Mouse (Mus musculus): ENCODE measurements at regions not wholly inside any gene's neighbourhood (a gene's known extent, or its start where the extent isn't known, plus 50 kb on each side); places are given as distances from the start of the nearest gene placed in this dataset.

DNA sequence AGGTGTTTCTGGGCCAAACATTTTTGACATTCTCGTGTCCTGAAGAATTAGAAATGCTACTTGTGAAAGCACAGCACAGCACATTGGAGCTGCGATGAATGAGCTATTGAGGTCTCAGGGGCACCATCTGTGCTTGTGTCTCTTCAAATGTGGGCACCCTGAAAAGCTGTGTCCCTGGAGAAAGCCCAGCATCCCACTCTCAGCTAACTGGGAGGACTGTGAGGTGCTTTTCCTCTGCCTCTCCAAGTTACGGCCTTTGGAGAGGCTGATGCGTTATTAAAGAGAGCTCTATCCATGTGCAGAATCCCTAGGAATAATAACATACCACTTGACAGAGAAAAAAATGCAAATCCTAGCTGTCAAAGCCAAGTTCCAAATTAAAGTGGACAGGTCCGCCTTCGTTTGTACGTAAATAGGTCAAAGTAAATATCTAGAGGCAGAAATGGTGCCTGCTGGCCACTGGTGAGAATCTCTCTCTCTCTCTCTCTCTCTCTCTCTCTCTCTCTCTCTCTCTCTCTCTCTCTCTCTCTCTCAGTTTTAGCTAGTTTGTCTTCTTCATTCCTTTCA is 397.3 kb upstream of the Mmadhc start:
- no peak for DNase-seq (ENCODE audit: low spot score)

DNA sequence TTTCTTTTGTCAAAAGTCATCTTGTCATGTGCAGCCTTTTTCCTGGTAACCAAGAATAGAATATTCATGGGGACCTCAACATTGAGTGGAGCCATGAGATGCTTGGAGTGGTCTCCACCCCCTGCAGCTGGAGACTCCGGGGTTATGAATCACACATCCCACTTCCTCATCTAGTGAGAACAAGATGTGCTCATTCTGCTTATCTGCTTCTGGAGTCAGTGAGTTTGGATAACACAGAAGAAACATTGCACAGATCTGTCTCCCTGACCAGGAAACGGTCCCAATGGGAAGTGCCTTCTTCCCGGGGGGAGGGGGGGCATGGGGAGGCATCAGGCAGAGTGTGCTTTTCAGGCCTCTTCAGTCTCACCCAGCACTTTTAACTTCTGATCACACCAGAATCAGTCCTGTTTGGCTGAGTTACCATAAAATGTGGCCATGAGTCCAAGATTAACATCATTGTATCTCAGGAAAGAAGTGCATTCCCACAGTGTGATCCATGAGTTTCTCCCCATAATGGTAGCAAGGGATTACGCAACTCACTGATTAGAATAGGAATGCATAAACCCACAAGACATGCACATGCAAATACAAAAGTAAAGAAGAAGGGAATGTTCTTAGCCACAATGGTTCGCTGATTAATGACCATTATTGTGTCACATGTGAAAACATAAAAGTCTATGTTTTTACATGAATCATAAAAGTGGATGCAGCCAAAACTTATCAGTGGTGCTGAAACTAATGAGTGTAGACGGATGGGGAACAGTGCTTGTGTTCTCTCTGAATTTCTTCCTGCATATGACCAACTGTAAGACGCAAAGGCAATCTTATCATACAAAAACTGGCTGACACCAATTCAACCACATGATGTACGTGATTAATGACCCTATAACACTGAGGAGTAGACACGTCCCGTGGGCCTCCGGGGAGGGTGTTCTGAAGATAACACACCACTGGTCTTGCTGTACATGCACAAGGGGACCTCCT is 393.8 kb upstream of the Mmadhc start:
- DNase-seq (ENCODE audit: low spot score): peak; percentile 33

DNA sequence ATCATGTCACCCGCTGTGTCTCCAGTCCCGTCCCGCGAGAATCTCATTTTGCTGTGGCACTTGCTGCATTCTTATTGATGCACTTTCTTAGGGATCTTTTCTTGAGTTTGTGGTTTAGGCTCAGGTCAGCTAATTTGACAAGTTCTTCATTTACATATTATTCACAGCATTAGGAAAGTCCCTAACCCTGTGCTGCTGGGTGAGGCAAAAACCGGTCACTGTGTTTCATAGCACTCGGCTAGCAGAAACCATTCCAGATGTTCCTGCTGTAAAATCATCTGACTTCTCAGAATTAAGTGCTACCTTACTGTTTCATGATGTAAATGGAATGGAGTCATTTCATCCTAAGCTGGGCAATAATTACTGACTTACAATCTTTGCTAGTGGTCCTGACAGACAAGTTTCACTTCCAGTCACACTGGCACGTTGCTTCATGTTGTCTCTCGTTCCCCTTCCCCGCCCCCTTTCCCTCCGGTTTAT is 391.1 kb upstream of the Mmadhc start:
- DNase-seq (ENCODE audit: low spot score): no peak

DNA sequence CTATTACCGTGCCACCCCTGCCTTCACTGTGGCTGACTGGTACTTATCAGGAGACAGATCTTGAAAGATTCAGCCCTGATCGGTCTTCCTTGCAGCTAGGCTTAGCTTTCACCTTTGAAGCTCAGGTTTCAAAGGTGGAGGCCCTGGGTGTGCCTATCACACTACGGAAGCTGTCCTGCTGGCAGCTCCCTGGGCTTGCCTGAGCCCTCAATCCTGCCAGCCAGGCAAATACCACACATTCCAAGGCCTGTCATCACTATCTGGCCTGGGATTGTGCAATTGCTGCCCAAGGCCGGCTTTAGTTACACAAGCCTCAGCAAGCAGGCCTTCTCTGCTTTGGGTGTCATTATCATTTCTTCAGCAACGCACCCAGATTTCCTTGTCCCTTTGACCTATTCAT is 390.6 kb upstream of the Mmadhc start:
- peak; percentile 80 for DNase-seq (ENCODE audit: low spot score)

DNA sequence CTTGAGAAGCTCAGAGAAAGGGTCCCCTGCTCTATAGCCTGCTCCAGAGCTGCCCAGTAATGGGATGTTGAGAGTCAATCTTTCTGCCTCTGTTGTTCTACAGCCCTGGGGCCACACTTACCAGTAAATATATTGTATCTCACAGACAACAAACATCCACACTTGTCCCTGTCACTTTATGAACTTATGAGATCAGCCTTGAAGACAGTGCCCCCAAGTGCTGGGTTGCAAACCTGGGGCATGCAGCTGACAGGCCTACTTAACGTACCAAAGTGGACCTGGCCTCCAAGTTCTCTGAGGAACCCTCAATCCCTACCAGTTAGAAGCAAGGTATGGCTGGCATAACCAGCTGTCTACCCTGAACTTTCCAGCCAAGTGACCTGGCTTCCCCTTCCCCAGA is 380.9 kb upstream of the Mmadhc start:
- DNase-seq (ENCODE audit: low spot score): no peak

DNA sequence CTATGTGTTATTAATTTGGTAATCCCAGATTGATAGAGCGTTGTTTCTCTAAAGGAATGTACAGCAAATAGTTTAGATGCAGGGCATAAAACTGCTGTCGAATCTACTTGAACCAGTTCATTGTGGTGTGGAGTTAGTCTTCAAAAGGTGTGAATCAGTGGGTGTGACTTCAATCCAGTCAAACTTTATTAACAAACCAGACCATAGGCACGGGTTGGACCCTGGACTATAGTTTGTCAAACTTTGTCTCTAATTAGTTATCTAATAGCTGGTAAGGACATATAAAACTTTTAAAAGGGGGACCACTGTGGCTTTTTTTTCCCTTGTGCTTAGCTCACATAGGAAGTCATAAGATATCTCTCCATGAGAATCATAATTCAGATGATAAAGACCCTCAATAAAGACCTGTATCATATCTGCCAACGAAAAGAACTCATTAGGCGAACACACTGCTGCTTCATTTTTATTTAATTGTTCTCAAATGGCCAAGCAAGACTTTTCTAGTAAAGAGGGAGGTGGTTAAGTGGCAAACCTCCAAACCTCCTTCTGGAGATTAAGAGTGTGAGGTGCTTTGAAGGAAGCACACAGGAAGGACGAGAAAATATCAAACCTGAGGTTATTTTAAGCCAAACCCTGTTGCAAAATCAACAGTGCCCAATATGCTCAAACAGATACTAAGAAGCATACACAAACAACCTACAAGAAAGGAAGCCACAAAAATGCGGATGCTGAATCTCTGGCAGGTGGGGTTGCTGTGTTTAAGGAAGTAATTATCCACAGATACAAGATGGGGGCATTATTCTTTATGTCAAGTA is 379.3 kb upstream of the Mmadhc start:
- DNase-seq (ENCODE audit: low spot score): no peak

DNA sequence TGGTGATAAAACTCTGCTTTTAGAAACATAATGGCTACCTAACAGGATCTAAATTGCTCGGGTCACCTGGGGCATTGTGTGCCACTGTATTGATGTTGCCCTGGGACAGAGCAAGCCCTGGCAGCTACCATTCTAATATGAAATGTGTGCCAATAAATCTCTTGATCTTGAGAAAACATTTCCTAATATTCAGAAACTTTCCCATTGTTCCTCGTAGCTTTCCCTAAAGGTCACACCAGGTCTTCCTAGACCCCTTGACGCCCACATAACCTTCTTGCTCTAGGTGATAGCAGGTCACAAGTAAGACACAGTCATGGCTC is 378.2 kb upstream of the Mmadhc start:
- no peak for DNase-seq (ENCODE audit: low spot score)

DNA sequence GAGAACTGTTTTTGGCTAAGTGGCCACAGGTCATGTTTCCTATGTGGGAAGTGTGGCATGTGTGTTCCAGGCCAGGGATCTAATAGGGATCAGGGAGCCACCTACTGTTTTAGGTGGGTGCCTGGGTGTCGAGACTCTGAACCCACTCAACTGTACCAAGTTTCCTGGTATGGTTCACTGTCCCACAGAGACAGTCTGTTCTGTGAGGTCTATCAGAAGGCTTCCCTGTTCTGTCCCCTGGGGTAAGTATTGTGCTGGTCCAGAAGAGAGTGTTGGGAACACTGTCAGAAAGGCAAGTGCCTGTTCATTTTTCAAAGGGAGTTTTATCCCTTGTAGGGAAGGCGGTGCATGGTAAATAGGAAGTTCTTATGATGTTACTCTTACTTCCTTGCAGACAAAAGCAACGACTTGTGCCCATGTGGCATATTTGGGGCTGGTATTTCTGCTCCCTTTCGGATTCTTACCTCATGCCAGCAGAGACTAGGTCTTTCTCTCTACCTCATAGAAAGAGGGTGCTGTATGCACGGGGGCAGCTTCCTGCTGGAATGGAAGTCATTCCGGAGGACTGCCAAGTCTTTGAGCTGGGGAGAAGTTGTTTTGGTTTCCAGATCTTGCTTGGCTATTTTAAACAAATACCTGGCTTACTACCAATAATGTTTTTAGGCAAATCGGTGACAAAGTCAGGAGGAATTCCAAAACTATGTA is 377.7 kb upstream of the Mmadhc start:
- DNase-seq (ENCODE audit: low spot score): no peak

DNA sequence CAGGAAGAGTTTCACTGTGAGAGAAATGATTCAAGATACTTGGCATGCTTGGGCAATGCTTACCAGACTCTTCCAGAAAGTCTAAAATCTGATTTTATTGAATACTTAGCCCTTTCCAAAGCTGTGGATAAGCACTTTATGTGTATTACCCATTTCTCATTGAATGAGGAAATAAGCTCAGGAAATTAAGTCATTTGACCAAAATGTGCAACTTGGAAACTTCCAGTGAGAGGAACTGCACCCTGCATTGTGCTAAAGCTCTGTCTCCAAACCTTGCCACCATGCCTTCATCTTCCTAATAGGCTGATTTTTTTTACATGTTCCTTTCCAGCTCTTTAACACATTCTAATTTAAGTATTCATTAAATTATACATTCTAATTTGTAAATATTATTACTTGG is 372.7 kb upstream of the Mmadhc start:
- no peak for DNase-seq (ENCODE audit: low spot score)

DNA sequence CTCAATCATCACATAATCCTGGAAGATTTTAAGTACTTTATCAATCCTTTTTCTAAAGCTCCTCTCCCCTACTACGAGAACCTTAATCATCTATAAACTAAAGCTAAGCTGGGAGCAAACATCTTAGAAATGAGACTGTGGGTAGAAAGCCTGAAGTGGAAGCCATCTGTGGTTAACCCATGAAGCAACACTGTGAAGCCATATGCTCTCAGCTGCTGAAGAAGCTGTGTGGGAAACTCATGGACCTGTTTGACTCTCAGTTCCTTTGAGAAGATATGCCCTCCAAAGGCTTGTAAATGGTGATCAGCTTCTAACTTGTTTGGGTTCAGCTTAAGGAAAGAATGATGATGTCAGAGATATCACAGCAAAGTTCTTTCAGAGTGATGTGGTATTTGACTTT is 372.2 kb upstream of the Mmadhc start:
- DNase-seq (ENCODE audit: low spot score): no peak

DNA sequence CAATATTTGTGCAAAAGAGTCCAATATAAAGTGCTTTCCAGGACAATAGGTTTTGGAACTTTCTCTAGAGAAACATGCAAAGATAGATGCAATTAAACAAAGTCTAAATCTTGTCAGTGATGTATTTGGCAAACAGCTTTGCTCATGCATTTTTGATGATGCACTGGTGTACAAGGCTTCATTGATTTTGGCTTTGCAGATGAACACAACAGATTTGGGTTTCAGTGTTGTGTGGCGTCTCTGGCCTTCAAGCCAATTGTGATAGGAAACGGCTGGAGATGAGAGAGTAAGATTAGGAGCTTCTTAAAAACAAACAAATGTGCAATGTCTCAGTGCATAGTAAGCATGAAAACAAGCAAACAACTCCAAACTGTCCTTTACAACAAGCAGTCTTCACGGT is 370.6 kb upstream of the Mmadhc start:
- no peak for DNase-seq (ENCODE audit: low spot score)

DNA sequence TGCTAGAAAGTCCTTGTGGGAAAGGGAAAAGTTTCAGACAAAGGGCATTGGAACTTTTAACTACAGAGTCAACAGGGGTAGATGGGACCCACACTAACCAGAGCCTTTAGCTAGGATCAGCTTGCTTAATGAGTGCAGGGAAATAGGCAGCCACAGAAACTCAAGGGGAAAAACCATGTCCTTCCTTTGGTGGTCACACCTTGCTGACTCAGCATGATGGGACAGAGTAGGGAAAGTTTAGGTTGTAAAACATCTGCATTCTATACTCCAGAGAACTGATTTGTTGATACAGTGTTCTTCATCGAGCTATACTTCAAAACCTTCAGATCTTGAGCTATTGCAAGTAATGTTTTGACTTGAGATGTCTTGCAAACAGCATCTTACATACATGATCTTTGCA is 365.9 kb upstream of the Mmadhc start:
- no peak for DNase-seq (ENCODE audit: low spot score)

DNA sequence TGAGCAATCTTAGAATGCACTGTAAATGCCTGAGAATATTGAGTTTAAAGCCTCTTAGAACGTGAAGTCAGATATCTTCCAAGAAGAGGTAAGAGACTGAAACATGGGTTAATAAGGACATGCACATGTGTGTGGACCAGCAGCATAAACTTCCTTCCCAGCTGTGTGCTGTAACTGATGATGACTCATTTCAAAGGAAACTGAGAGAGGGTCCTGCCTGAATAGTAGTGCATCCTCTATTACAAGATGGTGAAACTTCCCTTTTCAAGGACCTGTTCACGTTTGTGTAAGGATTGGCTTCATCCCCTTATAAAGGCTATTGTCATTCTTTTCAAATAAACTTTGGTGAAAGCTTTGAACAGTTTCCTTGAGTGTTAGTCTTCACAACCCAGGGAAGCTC is 363.4 kb upstream of the Mmadhc start:
- DNase-seq (ENCODE audit: low spot score): no peak

DNA sequence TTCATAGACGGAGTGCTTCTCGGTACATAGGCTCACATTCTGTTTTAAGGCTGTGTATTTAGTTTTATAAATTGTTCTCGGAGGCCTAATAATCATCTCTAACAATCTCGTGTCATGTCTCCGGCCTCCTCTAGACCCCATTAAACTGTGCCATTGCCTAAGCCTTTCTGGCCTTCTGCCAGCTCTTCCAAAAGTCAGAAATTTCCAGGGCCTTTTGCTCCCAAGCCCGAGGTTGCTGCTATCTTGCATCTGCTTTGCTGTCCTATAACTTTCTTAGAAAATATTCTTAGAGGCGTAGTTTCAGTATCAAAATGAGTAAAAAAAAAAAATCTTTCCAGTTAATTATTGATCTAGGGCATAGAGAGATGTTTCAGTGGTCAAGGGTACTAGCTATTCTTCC is 361.2 kb upstream of the Mmadhc start:
- no peak for DNase-seq (ENCODE audit: low spot score)

DNA sequence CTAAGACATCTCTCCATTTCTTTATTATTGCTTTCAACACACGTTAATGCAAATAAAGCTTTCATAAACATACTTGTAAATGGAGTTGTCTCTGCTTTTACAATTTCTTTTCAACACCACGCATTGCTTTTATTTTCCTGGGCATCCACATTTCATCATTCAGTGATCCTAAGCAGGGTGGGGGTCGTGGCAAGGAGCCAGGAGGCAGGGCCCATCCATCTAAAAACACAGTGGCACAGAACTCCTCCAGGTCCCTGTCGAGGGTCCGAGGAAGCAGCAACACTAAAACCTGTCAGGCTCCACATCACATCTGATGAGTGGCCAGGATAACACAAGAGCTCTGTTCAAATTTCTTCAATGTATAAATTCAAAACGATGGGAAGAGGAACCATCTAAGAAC is 359.8 kb upstream of the Mmadhc start:
- DNase-seq (ENCODE audit: low spot score): no peak

DNA sequence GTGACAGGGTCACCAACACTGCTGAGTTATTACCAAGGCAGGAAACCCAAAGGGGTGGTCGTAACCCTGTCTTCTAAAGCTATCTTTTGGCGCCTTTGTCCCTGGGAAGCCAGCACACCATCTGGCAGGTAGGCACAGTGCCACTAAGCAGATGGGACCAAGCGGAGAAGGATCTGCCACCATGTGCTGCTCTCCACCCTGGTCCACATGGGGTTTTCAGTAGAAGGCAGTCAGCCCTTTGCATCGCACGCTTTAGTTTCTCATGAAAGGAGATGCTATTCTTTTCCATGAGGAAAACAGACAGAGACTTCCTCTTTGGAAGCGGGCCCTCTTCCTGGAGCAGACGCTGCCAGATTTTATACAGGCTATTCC is 358.3 kb upstream of the Mmadhc start:
- DNase-seq (ENCODE audit: low spot score): no peak

DNA sequence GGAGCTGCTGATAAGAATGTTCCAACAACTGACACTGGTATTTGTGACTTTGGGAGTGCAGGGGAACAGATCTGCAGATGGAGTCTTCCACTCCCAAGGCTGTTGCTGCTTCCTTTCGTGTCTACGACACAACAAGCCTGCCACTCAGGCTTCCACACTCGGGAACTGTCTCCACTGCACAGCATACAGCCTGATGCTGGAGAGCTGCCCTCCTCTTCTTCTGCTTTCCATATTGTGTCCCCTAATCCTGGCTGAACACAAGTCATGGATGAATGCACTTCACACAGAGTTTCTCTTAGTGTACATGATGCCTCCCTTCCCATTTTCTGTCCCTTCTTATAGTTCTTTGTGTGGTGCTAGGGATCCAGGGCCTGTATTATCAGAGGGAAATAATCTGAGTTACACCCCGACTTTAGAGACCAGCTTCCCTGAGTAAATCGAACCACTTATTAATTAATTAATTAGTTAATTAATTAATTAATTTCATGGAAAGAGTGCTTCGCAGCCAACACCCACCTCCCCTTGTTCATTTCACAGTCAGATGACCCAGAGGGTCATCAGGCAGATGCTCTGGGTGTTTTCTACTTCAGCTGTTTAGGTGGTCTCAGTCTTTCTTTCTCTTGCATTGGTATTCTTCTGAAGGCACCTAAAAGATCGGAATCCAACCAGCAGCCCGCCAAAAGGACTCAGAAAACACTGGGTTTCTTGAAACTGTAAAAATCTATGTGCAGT is 357.8 kb upstream of the Mmadhc start:
- no peak for DNase-seq (ENCODE audit: low spot score)

DNA sequence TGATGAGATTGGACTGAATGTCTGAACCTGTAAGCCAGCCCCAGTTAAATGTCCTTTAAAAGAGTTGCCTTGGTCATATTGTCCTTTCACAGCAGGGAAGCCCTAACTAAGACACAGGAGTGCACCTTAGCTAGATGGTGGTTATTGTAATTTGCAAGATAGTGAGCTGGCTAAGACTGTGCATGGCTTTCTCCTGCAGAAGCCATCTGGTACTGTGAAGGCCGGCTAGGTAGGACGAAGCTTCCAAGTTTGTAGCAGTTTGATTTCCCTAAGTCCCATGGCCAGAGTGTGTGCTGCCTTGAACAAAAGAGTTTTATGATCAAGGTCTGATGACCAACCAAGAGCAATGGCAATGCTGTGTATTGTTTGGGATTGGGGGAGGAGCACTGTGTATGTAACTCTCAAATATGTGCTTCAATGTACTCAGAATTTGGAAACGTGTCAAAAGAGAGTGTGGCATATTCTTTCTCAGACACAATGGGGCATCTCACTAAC is 356.6 kb upstream of the Mmadhc start:
- DNase-seq (ENCODE audit: low spot score): no peak

DNA sequence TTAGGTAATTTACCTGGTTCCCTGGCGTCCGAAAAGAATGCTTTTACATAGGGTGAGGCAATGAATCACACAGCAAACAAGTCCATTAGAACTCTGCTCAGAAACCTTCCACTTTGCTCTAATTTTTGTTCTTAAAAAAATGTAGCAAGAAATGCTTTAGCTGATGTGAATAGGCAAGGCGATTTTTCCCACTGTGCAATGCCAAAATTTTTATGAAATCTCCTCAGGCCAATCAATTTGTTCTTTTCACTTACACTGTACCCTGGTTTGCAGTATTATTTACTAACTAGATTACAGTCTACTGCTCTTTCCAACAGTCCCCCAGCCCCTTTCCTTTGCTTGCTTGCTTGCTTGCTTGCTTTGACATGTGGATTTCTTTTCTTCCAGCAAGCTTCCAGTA is 353.1 kb upstream of the Mmadhc start:
- DNase-seq (ENCODE audit: low spot score): no peak

DNA sequence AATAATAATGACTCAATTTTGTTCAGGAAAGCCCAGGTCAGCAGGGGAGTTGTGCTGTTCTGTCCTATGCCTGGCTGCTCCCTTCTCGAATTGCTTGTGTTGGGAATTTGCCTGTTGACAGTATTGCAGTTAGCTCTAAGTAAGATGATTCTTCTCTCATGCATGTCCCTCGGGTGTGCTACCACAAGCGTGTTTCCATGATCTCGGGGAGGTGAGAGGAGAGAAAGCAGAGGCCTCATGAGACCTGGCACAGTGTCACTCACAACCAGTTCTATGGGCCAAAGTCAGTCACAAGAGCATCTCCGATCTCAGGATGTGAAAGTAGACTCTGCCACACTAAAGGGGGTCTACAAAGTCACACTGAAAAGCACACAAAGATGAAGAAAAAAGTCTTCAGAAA is 346.6 kb upstream of the Mmadhc start:
- DNase-seq (ENCODE audit: low spot score): no peak

DNA sequence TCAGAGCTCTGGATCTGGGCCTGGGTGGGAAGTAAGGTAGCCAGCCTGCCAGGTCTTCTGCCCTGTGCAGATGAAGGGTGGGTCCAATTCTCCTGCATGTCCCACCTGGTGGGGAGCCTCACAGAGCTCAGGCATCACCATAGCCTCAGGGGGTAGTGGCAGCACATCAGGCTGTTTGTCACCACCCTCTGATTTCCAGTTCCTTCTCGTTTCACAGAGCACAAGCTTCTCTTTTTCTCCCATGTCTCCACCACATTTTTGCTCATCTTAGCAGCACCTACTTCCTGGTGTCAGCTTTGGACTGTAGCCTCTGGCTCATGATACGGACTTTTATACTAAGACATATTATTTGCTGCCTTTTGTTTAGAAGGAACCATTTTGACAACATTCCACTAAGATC is 345.6 kb upstream of the Mmadhc start:
- DNase-seq (ENCODE audit: low spot score): no peak

Measured in yolk sac, embryonic 10.5 days (tissue).